Mouse (Mus musculus) kidney, adult 2 months (tissue): ENCODE measurements around the gene Mettl7a2. TPM values are rescaled to one million over a fixed set of nuclear protein-coding genes. Genes with fewer than 3 reads are reported as not detected.
"Not testable (repeated sequence)": the region's sequence is repeated elsewhere in the genome, so short reads cannot be mapped to it uniquely, and the experiment has no call there.

Experiments used
- DNase-seq: peaks from one replicate; pipeline ENCODE4 v3.0.0; 2021
- H3K27ac ChIP-seq: fragments of 200-500 bp; 2 replicates; pipeline ENCODE4 v1.5.1; 2012; ENCODE audit warnings: low read depth, low read length, control low read depth, inconsistent platforms; ENCODE audit not compliant: insufficient read depth
- H3K27me3 ChIP-seq: fragments of 200-500 bp; replicated peaks from 2 replicates; pipeline ENCODE4 v1.6.1; 2012; ENCODE audit warnings: mild to moderate bottlenecking, moderate library complexity, low read length, inconsistent platforms; ENCODE audit not compliant: control insufficient read depth, insufficient read depth
- H3K36me3 ChIP-seq: fragments of 200-500 bp; 2 replicates; pipeline ENCODE4 v1.6.1; 2012; ENCODE audit warnings: mild to moderate bottlenecking, moderate library complexity, low read length, inconsistent platforms; ENCODE audit not compliant: control insufficient read depth, insufficient read depth
- H3K4me1 ChIP-seq: fragments of 200-500 bp; 2 replicates; pipeline ENCODE4 v1.6.1; 2011; ENCODE audit warnings: low read length; ENCODE audit not compliant: control insufficient read depth, insufficient read depth
- H3K4me3 ChIP-seq: fragments of 200-500 bp; 2 replicates; pipeline ENCODE4 v1.5.1; 2011; ENCODE audit warnings: mild to moderate bottlenecking, low read depth, low read length, control low read depth; ENCODE audit not compliant: insufficient read depth
- CTCF ChIP-seq: fragments of 200-500 bp; conservative IDR thresholded peaks from 2 replicates; pipeline ENCODE4 v1.5.1; 2011; ENCODE audit warnings: low read depth, mild to moderate bottlenecking, control low read depth, low read length, moderate library complexity, mixed read lengths; ENCODE audit not compliant: insufficient read depth, insufficient read length
- POLR2A ChIP-seq: fragments of 200-500 bp; IDR thresholded peaks from one replicate; pipeline ENCODE4 v1.6.1; 2011; ENCODE audit warnings: low read depth, low read length, control low read depth
- WGBS: fragments of 180-500 bp; shearing (Covaris S2); methylation state at CpG from one replicate; pipeline ENCODE4 v1.1.7; 2018; 5-methylcytosine and 5-hydroxymethylcytosine counted together
- polyA plus RNA-seq: library from polyadenylated mRNA; depleted of rRNA; stranded (reverse); fragments of >200 nt; gene quantifications from 2 replicates; pipeline ENCODE4 v1.2.3, GENCODE M21; 2012

Gene Mettl7a2
- polyA plus RNA-seq, 1 experiment = 74.0 TPM

DNA sequence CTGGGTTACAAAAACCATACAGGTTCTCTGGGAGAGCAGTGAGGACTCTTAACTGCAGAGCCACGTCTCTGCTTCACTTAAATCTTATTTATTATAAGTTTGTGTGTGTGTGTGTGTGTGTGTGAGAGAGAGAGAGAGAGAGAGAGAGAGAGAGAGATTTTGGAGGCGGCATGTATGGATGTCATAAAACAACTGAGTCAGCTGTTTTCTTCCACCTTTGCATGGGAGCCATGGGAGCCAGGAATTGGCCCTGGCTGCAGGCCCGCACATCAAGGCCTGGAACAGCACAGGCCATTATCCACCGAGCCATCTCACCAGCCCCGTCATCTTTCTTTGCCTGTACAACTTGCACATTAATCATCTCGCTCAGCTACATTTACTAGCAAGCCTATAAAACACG lies 14.1 kb downstream of the Mettl7a2 start:
- no peak for TF ChIP-seq POLR2A
- TF ChIP-seq CTCF = no peak
- WGBS = 80% methylated on average over 7 of the region's 7 CpGs
- DNase-seq = no peak

DNA sequence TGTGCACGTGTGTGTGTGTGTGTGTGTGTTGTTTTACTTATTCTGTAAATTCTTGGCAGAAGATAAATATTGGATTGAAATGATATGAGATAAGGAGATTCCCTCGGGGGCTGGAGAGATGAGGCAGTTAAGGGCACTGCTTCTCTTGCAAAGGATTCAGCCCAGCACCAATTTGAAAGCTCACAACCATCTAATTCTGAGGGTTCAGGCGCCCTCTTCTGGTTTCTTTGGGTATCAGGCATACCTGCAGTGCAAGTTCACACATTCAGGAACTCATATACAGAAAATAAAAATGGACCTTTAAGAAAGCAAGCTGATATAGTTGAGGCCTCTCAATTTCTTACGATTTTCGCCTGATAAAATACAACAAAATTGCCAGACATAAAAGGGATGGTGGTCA lies 22.1 kb downstream of the Mettl7a2 start:
- Histone ChIP-seq H3K36me3 (no peaks in the 10 kb centered on the region), H3K27ac (no peak overlapping the region), H3K4me3 (no peak overlapping the region), H3K27me3 (no peaks in the 10 kb centered on the region), H3K4me1 (no peaks in the 10 kb centered on the region)
- 35% methylated on average over 5 of the region's 5 CpGs for WGBS
- peak; percentile 82 for DNase-seq
- TF ChIP-seq POLR2A (no peak), CTCF (peak; percentile 55)

More for the DNA sequence above, 14.1 kb downstream of the Mettl7a2 start:
- Histone ChIP-seq H3K27ac (no peak overlapping the region), H3K27me3 (no peaks in the 10 kb centered on the region), H3K4me1 (no peaks in the 10 kb centered on the region), H3K4me3 (no peak overlapping the region), H3K36me3 (no peaks in the 10 kb centered on the region)

DNA sequence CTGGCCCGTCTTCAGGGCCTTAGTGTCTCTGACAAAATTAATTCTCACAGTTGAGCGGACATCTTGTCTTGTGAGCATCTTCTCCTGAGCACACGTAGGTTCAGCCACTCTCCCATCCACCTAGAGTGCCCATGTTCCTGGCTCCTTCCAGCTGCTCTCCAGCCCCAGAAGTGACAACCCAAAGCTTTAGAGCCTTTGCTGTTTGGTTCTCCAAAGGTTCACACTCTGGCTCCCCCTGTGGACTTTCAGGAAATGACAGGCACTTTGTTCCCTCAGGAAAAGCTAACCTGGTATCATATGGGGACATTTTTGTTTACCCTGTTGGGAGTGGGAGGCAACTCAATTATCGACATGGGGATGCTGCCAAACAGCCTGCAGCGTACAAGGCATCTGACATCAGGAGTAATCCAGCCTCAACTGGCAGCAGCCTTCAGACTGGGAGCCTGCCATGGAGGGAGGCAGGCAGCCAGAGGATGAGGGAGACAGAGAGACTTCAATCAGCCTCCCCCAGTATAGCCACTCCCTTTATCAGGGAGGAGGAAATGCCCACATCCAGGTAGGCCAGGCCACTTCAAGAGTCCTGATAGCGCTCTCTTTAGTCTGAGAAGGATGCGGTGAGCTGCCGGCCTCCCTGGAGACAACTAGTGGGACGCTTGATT lies 25.0 kb downstream of the Mettl7a2 start:
- 0 out of 2 replicates have a peak, but pooled peaks have one; percentile 4 for TF ChIP-seq CTCF
- H3K4me3 ChIP-seq, DNase-seq, H3K36me3 ChIP-seq, H3K4me1 ChIP-seq, H3K27me3 ChIP-seq, H3K27ac ChIP-seq: not testable (repeated sequence)
- 47% methylated on average over 4 of the region's 9 CpGs for WGBS

DNA sequence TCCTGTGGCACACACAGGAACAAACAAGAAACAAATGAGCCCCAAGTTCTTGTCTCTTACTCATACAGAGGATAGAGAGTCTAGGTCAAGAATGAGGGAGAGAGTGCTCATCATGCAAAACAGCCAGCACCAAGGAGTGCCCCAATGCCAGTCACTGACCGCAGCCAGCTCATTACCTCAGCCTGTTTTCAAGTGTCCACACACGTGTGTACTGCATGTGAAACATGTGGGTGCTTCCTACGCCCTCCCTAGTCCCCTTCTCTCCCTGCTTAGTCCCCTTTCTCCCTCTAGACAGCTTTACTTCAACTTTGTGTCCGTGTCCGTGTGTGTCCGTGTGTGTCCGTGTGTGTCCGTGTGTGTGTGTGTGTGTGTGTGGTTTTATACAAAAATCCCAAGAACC lies 26.7 kb downstream of the Mettl7a2 start:
- Histone ChIP-seq H3K4me3 (no peak overlapping the region), H3K27ac (no peak overlapping the region), H3K27me3 (no peaks in the 10 kb centered on the region), H3K36me3 (no peaks in the 10 kb centered on the region), H3K4me1 (no peaks in the 10 kb centered on the region)
- no peak for TF ChIP-seq CTCF
- TF ChIP-seq POLR2A = no peak
- DNase-seq = no peak
- WGBS = 82% methylated on average over 8 of the region's 8 CpGs

DNA sequence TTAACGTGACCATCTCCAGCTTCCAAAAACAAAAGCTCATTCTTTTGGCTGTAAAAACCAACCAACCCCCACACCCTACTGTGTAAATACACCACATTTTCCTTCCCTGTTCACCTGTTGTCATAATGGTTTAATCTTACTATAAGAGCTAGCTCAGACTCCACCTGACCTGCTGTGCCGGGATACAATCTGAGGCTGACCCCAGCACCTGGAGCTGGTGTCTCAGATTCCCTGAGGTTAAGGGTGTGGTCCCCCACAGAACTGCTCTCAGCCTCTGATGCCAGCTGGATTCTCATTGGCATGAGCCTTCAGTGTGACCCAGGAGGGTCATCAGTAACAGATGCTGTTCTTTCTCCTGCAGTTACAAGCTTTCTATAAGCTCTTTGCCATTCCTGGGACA lies 27.1 kb downstream of the Mettl7a2 start:
- Histone ChIP-seq H3K27me3 (no peaks in the 10 kb centered on the region), H3K4me3 (no peak overlapping the region), H3K27ac (no peak overlapping the region), H3K36me3 (no peaks in the 10 kb centered on the region), H3K4me1 (no peaks in the 10 kb centered on the region)
- WGBS = 59% methylated on average over 2 of the region's 2 CpGs
- DNase-seq = no peak
- TF ChIP-seq CTCF = no peak
- TF ChIP-seq POLR2A = no peak

DNA sequence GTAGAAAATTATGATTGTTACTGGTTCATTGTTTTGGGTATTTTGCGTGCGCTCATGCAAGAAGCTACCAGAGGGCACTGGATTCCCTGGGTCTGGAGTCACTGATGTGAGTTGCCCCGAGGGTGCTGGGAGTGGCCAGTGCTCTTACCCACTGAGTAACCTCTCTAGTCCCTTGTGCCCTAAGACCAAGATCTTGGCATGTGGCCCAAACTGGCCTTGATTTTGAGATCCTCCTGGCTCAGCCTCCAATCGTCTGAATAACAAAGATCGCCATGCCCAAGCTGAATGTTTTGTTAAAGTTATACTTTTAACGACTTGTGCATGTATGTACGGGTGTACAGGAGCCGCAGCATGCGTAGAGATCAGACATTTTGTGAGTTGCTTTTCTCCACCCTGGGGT lies 32.7 kb downstream of the Mettl7a2 start:
- TF ChIP-seq CTCF = no peak
- no peak for TF ChIP-seq POLR2A
- H3K36me3 ChIP-seq = no peaks in the 10 kb centered on the region
- peak; percentile 47 for DNase-seq
- H3K4me1 ChIP-seq = peaks cover 16% of the 10 kb centered on the region
- WGBS = 77% methylated on average over 9 of the region's 9 CpGs
- H3K27ac ChIP-seq = no peak overlapping the region
- H3K27me3 ChIP-seq = no peaks in the 10 kb centered on the region
- H3K4me3 ChIP-seq = no peak overlapping the region

DNA sequence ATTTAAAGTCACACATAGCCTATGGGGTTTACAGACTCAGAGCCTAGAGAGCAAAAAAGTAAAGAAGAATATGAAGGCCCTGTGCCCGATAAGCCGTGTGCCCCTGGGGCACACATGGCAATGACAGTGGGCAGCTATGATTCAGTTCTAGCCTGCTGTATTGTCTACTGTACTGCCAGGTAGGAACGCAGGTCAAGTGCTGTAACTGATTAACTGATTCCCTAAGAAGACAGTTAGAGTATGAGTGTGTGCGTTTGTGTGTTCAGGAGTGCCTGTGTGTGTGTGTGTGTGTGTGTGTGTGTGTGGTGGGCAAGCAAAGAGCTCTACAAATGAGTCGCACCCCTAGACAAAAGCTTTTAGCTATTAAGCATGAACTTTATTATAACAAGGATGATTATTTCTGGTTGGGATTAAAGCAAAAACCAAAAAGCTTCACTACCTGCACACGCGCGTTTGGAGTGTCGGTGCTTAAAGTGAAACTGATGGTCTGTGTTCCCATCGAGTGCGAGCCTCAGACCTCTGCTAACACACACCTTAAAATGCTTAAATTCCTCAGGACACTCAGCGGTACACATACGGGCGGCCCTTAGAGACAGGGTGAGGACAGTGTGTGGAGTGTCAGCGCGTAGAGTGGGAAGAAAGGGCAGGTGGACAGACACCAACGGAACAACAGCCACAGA lies 34.7 kb downstream of the Mettl7a2 start:
- DNase-seq = peak; percentile 57

More for the DNA sequence above, 34.7 kb downstream of the Mettl7a2 start:
- Histone ChIP-seq H3K27ac (no peak overlapping the region), H3K27me3 (no peaks in the 10 kb centered on the region), H3K4me1 (peaks cover 16% of the 10 kb centered on the region), H3K4me3 (no peak overlapping the region), H3K36me3 (no peaks in the 10 kb centered on the region)
- WGBS = 62% methylated on average over 17 of the region's 17 CpGs
- no peak for TF ChIP-seq CTCF
- TF ChIP-seq POLR2A = no peak
